Mouse (Mus musculus) 3134 (cell line): Measurements from ENCODE around the gene Gm9972.

Experiments
- DNase-seq: peaks from one replicate; pipeline ENCODE4 v3.0.0-alpha.2; 2011; ENCODE audit warnings: low spot score; ENCODE audit not compliant: insufficient read length; ENCODE audit errors: extremely low read depth

The Gm9972 gene

GRCm38 (mm10) chr11:43035446-43035845 is at the start of gene Gm9972:
TSS of gene Gm9972 (plus strand) at chr11:43035746.
- DNase-seq = no peak

DNA sequence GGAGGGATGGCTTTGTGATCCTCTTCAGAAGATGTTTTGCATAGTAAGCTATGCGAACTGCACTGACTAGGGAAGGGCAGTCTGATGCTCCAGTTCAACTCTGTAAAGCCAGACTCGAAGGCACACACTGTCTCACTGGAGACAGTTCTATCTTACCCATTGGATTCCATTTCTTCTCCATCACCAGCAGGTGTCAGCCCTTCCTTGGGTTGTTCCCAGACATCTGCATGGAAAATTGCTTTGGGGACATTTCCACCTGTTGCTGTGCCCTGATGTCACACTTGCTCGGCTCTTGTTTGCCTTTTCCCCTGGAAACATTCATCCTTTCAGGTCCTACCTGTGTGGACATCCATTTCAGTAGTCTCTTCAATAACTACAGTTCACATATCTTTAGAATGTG is 36.4 kb upstream of the Gm9972 start:
- no peak for DNase-seq

DNA sequence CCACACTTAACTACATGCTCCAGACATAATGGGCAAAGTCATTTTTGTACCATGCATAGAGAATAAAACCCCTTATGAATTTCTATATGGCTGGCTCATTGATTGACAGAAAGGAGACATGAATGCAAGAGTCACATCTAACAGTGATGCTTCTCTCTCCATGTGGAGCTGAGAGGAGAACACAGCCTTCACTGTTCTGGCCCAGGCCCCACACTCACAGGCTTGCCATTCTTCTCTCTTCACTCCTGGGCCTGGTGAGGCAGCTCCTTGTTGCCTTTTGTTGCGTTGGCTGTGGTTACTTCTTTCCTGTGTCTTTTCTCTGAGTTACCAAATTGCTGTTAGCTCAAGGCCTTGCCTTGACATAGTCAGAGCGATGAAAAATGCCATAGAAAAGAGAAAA is 23.6 kb upstream of the Gm9972 start:
- DNase-seq = no peak

DNA sequence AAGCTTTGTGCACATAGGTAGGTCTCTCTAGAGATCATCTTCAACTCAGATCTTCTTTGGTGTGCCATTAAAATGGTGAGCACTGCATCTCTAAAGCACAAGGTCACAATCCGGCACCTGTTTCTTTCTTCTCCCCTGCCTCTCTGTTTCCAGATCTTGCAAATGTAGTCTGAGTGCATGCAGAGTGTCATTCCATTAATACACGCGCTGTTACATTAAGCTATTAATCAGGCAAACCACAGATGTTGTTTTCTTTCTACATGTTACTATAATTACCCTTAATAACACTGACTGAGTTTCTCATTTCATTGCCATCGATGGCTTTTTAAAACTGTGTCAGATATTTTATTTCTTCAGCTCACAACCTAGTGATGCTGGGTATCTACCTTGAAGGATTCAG is 22.6 kb upstream of the Gm9972 start:
- no peak for DNase-seq

DNA sequence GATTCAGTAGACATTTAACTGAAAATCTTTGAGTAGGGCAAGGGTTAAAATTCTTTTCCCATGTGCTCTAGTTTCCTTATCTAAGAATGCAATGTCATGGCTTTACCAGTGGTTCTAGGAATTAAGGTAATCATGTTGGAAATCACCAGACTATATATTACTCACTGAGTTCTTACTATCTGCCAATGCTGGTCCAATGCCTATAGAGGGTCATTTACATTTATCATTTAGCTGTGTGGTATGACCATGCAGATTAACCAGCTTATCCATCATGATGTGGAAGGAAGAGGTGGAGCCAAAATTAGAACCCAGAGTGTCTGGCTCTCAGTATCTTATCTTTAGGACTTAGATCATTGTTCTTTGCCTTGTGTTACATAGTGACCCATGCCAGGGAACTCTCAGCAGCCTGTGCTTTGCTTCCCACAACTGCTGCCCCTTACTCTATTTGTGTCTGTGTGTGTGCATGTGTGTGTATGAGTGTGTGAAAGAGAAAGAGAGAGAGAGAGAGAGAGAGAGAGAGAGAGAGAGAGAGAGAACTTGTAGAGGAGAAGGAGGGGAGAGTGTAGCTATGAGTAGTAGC is 12.3 kb upstream of the Gm9972 start:
- DNase-seq = no peak

DNA sequence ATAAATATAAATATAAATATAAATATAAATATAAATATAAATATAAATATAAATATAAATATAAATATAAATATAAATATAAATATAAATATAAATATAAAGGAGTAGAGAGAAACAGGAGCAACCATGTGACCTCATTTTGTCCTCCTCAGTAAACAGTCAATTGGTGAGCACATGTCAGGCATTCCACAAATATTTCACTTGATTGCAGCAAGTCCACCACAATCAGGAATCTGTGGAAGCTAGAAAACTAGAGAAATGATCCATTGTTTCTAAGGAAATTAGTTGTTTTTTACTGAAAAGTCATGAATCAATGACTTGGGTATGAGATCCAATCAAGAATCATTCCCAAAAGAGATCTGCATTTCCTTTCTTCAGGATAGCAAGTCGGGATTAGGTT is 5.7 kb upstream of the Gm9972 start:
- no peak for DNase-seq

- no peak for DNase-seq
These were observed 3.4 kb upstream of the Gm9972 start for GRCm38 (mm10) chr11:43032141-43032540.

DNA sequence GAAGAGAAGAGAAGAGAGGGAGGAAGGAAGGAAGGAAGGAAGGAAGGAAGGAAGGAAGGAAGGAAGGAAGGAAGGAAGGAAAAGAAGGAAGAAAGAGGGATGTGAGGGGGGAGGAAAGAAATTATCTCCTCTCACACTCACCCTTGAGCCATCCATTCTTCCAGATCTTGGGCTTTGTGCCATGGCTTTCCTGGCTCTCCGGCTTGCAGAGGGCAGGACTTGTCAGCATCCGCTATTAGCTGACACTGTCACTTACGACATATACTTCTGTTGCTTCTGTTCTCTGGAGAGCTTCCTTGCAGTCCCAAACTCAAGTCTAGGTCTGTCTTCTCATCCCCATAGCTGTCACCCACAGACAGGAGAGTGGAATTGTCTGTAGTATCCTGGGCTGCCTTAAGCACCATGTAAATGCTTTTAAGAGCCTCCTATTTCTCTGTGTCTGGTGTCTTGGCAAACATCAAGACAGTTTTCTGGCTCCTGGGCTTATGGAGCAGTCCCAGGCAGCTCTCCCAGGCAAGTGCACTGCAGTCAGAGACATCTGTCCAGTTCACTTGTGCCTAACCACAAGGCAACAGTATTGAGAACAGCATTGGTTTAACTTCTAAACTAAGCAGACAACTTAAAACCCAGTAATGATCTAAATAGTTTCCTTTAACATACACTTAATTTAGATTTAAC is 10.5 kb downstream of the Gm9972 start:
- no peak for DNase-seq

GRCm38 (mm10) chr11:43049363-43049762 is 13.8 kb downstream of the Gm9972 start:
- DNase-seq = no peak

DNA sequence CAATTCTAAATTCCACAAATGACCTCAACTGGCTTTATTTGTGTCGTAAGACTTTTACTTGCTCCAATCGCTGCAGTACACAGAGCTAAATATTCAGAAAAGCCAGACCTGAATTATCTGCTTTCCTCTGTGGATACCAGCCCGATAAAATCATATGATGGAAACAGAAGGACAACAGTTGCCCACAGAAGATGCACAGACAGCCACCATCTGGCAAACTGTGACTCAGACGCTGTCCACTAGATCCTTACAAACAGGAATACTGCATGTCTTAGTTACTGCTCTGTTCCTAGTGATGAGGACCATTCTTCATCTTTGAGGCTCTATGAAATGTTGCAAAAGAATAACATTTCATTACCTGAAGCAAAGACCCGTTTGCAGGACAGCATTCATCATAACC is 19.4 kb downstream of the Gm9972 start:
- no peak for DNase-seq

DNA sequence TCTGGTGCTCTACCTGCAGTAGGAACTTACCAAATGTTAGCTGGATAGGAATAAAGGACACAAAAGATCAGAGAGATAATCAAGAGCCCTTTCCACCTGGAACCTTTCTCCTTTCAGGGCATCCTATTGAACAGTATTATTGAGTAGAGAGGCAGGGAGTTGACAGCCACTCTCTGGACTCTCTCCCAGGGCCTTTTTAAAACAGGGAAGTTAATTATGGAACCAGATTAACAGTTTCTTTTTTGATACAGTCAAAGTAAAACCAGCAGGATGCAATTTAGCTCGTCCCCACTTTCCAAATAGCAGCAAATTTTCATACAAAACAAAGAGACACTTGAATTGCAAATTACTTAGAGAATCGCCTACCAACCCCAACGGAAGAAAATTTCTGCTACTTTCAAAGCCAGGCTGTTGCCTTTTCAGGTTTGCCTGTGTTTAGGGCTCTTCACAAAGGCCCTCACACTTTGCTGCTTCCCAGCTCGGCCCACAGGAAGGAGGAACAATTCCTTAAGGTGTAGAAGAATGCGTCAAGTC is 24.0 kb downstream of the Gm9972 start:
- DNase-seq = no peak

- no peak for DNase-seq
These were observed 26.7 kb downstream of the Gm9972 start for GRCm38 (mm10) chr11:43062286-43062685.

DNA sequence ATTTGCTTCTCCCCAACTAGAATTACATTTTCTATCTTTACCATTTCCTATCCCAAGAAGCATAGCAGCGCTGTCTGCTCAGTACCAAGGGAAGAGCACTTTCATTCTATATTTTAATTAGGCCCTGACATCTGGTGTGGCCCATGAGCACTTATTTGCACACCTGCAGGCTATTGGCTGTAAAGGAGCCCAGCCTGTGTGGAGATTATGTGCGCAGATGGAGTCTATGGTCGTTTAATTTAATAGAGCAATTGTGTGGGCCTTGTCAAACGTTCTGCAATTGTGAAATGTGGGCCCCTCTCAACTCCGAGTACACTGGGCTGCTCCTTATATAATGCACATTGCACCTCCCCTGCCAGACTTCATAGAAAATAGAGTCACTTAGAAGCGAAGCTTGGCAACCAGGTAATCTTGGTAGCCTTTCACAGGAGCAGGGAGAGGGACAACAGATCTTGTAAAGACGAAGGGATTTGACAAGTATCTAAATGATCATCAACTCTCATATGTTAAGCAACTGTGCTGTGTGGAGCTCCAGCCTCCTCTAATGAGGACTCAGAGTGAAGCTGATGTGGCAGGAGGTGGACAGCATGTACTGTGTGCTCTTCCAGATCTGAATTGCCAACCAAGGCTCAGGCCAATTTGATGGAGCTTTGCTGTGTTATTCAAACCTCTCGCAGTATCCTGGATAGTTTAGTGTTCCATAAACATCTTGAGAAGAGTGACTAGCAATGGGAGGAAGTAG is 50.9 kb downstream of the Gm9972 start:
- no peak for DNase-seq
